Mouse (Mus musculus) layer of hippocampus, postnatal 25 days (tissue): ENCODE data around the gene Sys1. TPM values are rescaled to one million over a fixed set of nuclear protein-coding genes. Genes with fewer than 3 reads are reported as not detected.

Experiments used
- DNase-seq, 2 experiments: peaks; one replicate each; pipeline ENCODE4 v3.0.0; 2022; ENCODE audit warnings: mixed read lengths in 2 of 2, low spot score in 1 of 2; ENCODE audit errors: extremely low spot score in 1 of 2
- total RNA-seq, 2 experiments: library from RNA; stranded (reverse); gene quantifications; 2 replicates each; pipeline ENCODE4 v1.2.3; 2021

The Sys1 gene
- total RNA-seq, 2 experiments from 2014 or later: 41.0 to 45.2 TPM

- no peak for DNase-seq
Observed at GRCm38 (mm10) chr2:164521841-164522240, 65.1 kb downstream of the Sys1 start.

- no peak for DNase-seq
Observed at GRCm38 (mm10) chr2:164522280-164522679, 65.5 kb downstream of the Sys1 start.

- no peak for DNase-seq
Observed at GRCm38 (mm10) chr2:164523301-164523773, 66.6 kb downstream of the Sys1 start.

GRCm38 (mm10) chr2:164528557-164528956, 71.8 kb downstream of the Sys1 start:
- no peak for DNase-seq

Other genes starting within 250 kb of the Sys1 start
- not detected for gene Wfdc15b, start 235.3 kb upstream of the Sys1 start, total RNA-seq
- not detected for gene Svs2, start 218.5 kb upstream of the Sys1 start, total RNA-seq
- gene Svs3b, start 200.3 kb upstream of the Sys1 start, total RNA-seq: not detected
- not detected for gene Svs4, start 178.5 kb upstream of the Sys1 start, total RNA-seq
- gene Svs3a, start 167.7 kb upstream of the Sys1 start, total RNA-seq: not detected
- not detected for gene Svs6, start 140.2 kb upstream of the Sys1 start, total RNA-seq
- gene Svs5, start 124.2 kb upstream of the Sys1 start, total RNA-seq: not detected
- under 1 TPM; 0.59 to 0.68 TPM for gene Slpi, start 67.9 kb upstream of the Sys1 start, total RNA-seq
- gene Rbpjl, start 53.8 kb upstream of the Sys1 start, total RNA-seq: under 1 TPM; 0.34 to 0.45 TPM
- 10 to 100 TPM; 13.0 to 17.5 TPM for gene Matn4, start 51.8 kb upstream of the Sys1 start, total RNA-seq
- 100 to 1,000 TPM; 101 to 146 TPM for gene Sdc4, start 13.1 kb upstream of the Sys1 start, total RNA-seq
- gene Gm20458, start 4.0 kb downstream of the Sys1 start, total RNA-seq: 10 to 100 TPM in 1 of 2 experiments, 1 to 10 TPM in 1; 3.9 to 11.3 TPM
- not detected for gene Trp53tg5, start 16.8 kb downstream of the Sys1 start, total RNA-seq
- gene Dbndd2, start 29.1 kb downstream of the Sys1 start, total RNA-seq: 100 to 1,000 TPM; 116 to 118 TPM
- 10 to 100 TPM; 85.3 to 87.3 TPM for gene Pigt, start 40.6 kb downstream of the Sys1 start, total RNA-seq
- gene Wfdc2, start 105.4 kb downstream of the Sys1 start, total RNA-seq: under 1 TPM in 1 of 2 experiments, not detected in 1; 0.34 TPM
- not detected for gene Spint3, start 116.5 kb downstream of the Sys1 start, total RNA-seq
- gene Wfdc6a, start 128.5 kb downstream of the Sys1 start, total RNA-seq: not detected
- gene Eppin, start 136.6 kb downstream of the Sys1 start, total RNA-seq: not detected
- gene Wfdc6b, start 156.6 kb downstream of the Sys1 start, total RNA-seq: not detected
- gene Wfdc8, start 156.7 kb downstream of the Sys1 start, total RNA-seq: not detected
- not detected for gene Wfdc16, start 181.8 kb downstream of the Sys1 start, total RNA-seq
- gene Wfdc10, start 199.1 kb downstream of the Sys1 start, total RNA-seq: not detected
- not detected for gene Wfdc9, start 199.6 kb downstream of the Sys1 start, total RNA-seq
- not detected for gene Wfdc11, start 217.1 kb downstream of the Sys1 start, total RNA-seq
- gene Wfdc13, start 228.1 kb downstream of the Sys1 start, total RNA-seq: not detected
- gene Spint4, start 241.5 kb downstream of the Sys1 start, total RNA-seq: not detected